Mouse (Mus musculus): ENCODE measurements around the gene Nacc1.

DNA sequence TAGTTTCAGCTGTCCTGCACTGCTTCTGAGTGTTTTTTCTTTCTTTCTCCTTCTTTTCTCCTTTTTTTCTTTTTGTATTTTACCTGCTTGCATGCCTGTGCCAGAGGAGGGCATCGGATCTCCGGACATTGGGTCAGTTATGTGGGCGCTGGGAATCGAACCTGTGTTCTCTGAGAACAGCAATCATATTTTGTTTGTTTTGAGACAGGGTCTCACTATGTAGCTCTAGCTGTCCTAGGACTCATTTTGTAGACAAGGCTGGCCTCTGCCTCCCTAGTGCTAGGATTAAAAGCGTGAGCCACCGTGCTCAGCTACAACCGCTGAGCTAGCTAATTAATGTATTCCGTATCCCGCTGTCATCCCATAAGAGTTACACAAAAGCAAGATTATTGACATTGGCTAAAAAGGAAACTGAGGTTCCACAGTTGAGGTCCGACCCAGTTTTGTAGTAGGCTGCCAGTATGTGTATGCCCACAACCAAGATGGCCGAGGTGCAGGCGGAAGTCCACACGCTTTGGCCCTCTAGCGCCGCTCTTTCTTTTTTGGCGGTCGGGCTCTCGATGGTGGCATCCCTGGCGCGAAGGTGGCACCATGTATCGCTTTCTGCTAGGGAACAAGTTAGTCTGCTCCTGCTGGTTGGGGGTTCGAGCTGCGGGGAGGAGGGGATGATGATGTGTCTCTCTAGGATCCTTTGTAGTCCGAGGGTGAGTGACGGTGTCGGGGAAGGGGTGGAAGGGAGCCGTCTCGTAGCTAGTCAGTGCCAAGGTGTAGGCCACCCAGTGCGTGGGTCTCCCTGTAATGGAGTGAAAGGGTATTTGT is 22.9 kb downstream of the Nacc1 start:
- TF ChIP-seq CTCF (IDR thresholded peaks at IDR 0.05; ENCODE audit: control insufficient read depth, insufficient read depth, insufficient read length) (no peak), MAX (IDR thresholded peaks at IDR 0.05) (peak; percentile 41), USF1 (IDR thresholded peaks at IDR 0.05; ENCODE audit: low read depth) (no peak), FOSL1 (IDR thresholded peaks at IDR 0.05; ENCODE audit: insufficient read depth, low read length, poor library complexity, severe bottlenecking) (no peak), MYOD1 (IDR thresholded peaks at IDR 0.05; ENCODE audit: control insufficient read depth, insufficient read length, low read depth) (no peak), CEBPB (IDR thresholded peaks at IDR 0.05; ENCODE audit: low read depth) (no peak), MYOG (IDR thresholded peaks at IDR 0.05; ENCODE audit: control insufficient read depth, extremely low read depth, insufficient read length) (no peak)
